Mouse (Mus musculus) limb, embryonic 12.5 days (tissue): Measurements from ENCODE around the gene Ppard. TPM values are rescaled to one million over a fixed set of nuclear protein-coding genes. Genes with fewer than 3 reads are reported as not detected.
A peak's percentile ranks its signal among the peaks of the same experiment; 100 is the strongest.
"Not testable (repeated sequence)": the region's sequence is repeated elsewhere in the genome, so short reads cannot be mapped to it uniquely, and the experiment has no call there.

ENCODE experiments used
- ATAC-seq: fragments of 200-750 bp; cut with Nextera tagmentation; 2 replicates; pipeline ENCODE4 v1.8.0; 2017; ENCODE audit warnings: low read depth, moderate TSS enrichment; ENCODE audit not compliant: insufficient number of reproducible peaks, insufficient read depth, low FRiP score, low TSS enrichment
- H3K27ac ChIP-seq: fragments of 300-500 bp; sonication (generic); 2 replicates; pipeline ENCODE4 v1.5.1; 2016; ENCODE audit warnings: mild to moderate bottlenecking, moderate library complexity
- H3K27me3 ChIP-seq: fragments of 300-500 bp; sonication (generic); 2 replicates; pipeline ENCODE4 v1.6.1; 2016; ENCODE audit warnings: mild to moderate bottlenecking, moderate library complexity
- H3K36me3 ChIP-seq: fragments of 300-500 bp; sonication (generic); 2 replicates; pipeline ENCODE4 v1.6.1; 2016; ENCODE audit warnings: mild to moderate bottlenecking, moderate library complexity
- H3K4me1 ChIP-seq: fragments of 300-500 bp; sonication (generic); replicated peaks from 2 replicates; pipeline ENCODE4 v1.6.1; 2016
- H3K4me2 ChIP-seq: fragments of 300-500 bp; sonication (generic); 2 replicates; pipeline ENCODE4 v1.6.1; 2016; ENCODE audit warnings: mild to moderate bottlenecking, moderate library complexity
- H3K4me3 ChIP-seq: fragments of 300-500 bp; sonication (generic); replicated peaks from 2 replicates; pipeline ENCODE4 v1.5.1; 2016; ENCODE audit warnings: mild to moderate bottlenecking
- H3K9ac ChIP-seq: fragments of 300-500 bp; sonication (generic); replicated peaks from 2 replicates; pipeline ENCODE4 v1.6.1; 2016; ENCODE audit warnings: mild to moderate bottlenecking, moderate library complexity
- H3K9me3 ChIP-seq: fragments of 300-500 bp; sonication (generic); 2 replicates; pipeline ENCODE4 v1.6.1; 2016; ENCODE audit warnings: mild to moderate bottlenecking, moderate library complexity
- WGBS: fragments of 180-500 bp; shearing (Covaris S2); methylation state at CpG from one replicate; pipeline ENCODE4 v1.1.7; 2016; 5-methylcytosine and 5-hydroxymethylcytosine counted together
- polyA plus RNA-seq: library from polyadenylated mRNA; unstranded; fragments of >200 nt; fragmentation: Nextera tagmentation; extraction: Ambion mirVana; gene quantifications from 2 replicates; pipeline ENCODE4 v1.2.1, GENCODE M21; 2016

Ppard gene
- polyA plus RNA-seq, 1 experiment from 2014 or later = 3.2 TPM

GRCm38 (mm10) chr17:28207591-28208313 is 24.7 kb upstream of the Ppard start, which contains the start of gene Def6:
Gene Def6, plus strand, starts transcription at chr17:28207778.
- H3K9ac ChIP-seq = peak within 1 kb of the TSS; percentile 70
- peak within 1 kb of the TSS; percentile 87 for H3K27ac ChIP-seq
- peaks cover 23% of the 10 kb centered on the region for H3K36me3 ChIP-seq
- no peaks in the 10 kb centered on the region for H3K27me3 ChIP-seq
- WGBS = 17% methylated on average over 26 of the region's 26 CpGs
- H3K4me3 ChIP-seq = peak within 1 kb of the TSS; percentile 40
- H3K4me1 ChIP-seq = peaks cover 37% of the 10 kb centered on the region
- ATAC-seq = peak; percentile 91
- H3K9me3 ChIP-seq = no peaks in the 10 kb centered on the region
- H3K4me2 ChIP-seq = peak within 1 kb of the TSS; percentile 79

- H3K4me1 ChIP-seq = peaks cover 37% of the 10 kb centered on the region
- 77% methylated on average over 8 of the region's 8 CpGs for WGBS
- ATAC-seq = no peak
- no peak overlapping the region for H3K27ac ChIP-seq
- H3K4me3 ChIP-seq = peak overlapping the region; percentile 40
- peaks cover 18% of the 10 kb centered on the region for H3K36me3 ChIP-seq
- H3K9me3 ChIP-seq = no peaks in the 10 kb centered on the region
- peak overlapping the region; percentile 70 for H3K9ac ChIP-seq
- no peaks in the 10 kb centered on the region for H3K27me3 ChIP-seq
- H3K4me2 ChIP-seq = peak overlapping the region; percentile 79
Observed at GRCm38 (mm10) chr17:28208314-28208612, 24.2 kb upstream of the Ppard start.

GRCm38 (mm10) chr17:28209457-28210110 is 22.9 kb upstream of the Ppard start:
- Histone ChIP-seq H3K36me3 (peaks cover 9% of the 10 kb centered on the region; the same call in 1 of the 2 replicates), H3K27ac (no peak overlapping the region)

GRCm38 (mm10) chr17:28211921-28212341 is 20.6 kb upstream of the Ppard start:
- Histone ChIP-seq H3K9me3 (no peaks in the 10 kb centered on the region), H3K27ac (no peak overlapping the region), H3K4me3 (no peak overlapping the region), H3K9ac (0 out of 2 replicates have a peak overlapping the region, but pooled peaks have one; percentile 2), H3K4me1 (peaks cover 28% of the 10 kb centered on the region), H3K36me3 (no peaks in the 10 kb centered on the region), H3K27me3 (no peaks in the 10 kb centered on the region), H3K4me2 (no peak overlapping the region)
- 66% methylated on average over 6 of the region's 6 CpGs for WGBS
- no peak for ATAC-seq

More at GRCm38 (mm10) chr17:28209457-28210110, 22.9 kb upstream of the Ppard start:
- peaks cover 37% of the 10 kb centered on the region for H3K4me1 ChIP-seq
- ATAC-seq = no peak
- WGBS = 81% methylated on average over 4 of the region's 4 CpGs
- no peak overlapping the region for H3K4me3 ChIP-seq
- H3K27me3 ChIP-seq = no peaks in the 10 kb centered on the region
- no peaks in the 10 kb centered on the region for H3K9me3 ChIP-seq
- H3K9ac ChIP-seq = no peak overlapping the region
- H3K4me2 ChIP-seq = no peak overlapping the region

GRCm38 (mm10) chr17:28212391-28212790 is 20.1 kb upstream of the Ppard start:
- no peak for ATAC-seq
- 64% methylated on average over 9 of the region's 9 CpGs for WGBS
- Histone ChIP-seq H3K27ac (no peak overlapping the region), H3K4me3 (no peak overlapping the region), H3K9me3 (no peaks in the 10 kb centered on the region), H3K4me1 (peaks cover 26% of the 10 kb centered on the region), H3K36me3 (no peaks in the 10 kb centered on the region), H3K4me2 (no peak overlapping the region), H3K27me3 (no peaks in the 10 kb centered on the region), H3K9ac (0 out of 2 replicates have a peak overlapping the region, but pooled peaks have one; percentile 2)

GRCm38 (mm10) chr17:28213236-28213635 is 19.3 kb upstream of the Ppard start:
- H3K4me3 ChIP-seq = no peak overlapping the region
- H3K4me1 ChIP-seq = peaks cover 25% of the 10 kb centered on the region
- H3K9me3 ChIP-seq = no peaks in the 10 kb centered on the region
- H3K9ac ChIP-seq = no peak overlapping the region
- WGBS = 31% methylated on average over 4 of the region's 4 CpGs
- H3K27me3 ChIP-seq = no peaks in the 10 kb centered on the region
- no peak overlapping the region for H3K27ac ChIP-seq
- H3K36me3 ChIP-seq = no peaks in the 10 kb centered on the region
- no peak for ATAC-seq
- H3K4me2 ChIP-seq = no peak overlapping the region

- Histone ChIP-seq H3K4me1 (peaks cover 22% of the 10 kb centered on the region), H3K27ac (no peak overlapping the region)
Observed at GRCm38 (mm10) chr17:28216791-28217190, 15.7 kb upstream of the Ppard start.

GRCm38 (mm10) chr17:28217721-28218649 is 14.5 kb upstream of the Ppard start:
- Histone ChIP-seq H3K9ac (peak overlapping the region; percentile 42; the same call in 1 of the 2 replicates), H3K27ac (peak overlapping the region; percentile 77), H3K36me3 (no peaks in the 10 kb centered on the region), H3K4me2 (peak overlapping the region; percentile 38), H3K4me1 (peaks cover 17% of the 10 kb centered on the region), H3K4me3 (peak overlapping the region; percentile 9; the same call in 1 of the 2 replicates), H3K9me3 (no peaks in the 10 kb centered on the region), H3K27me3 (no peaks in the 10 kb centered on the region)
- ATAC-seq = no peak
- WGBS = 15% methylated on average over 23 of the region's 23 CpGs

More at GRCm38 (mm10) chr17:28216791-28217190, 15.7 kb upstream of the Ppard start:
- WGBS = 86% methylated on average over 9 of the region's 9 CpGs
- Histone ChIP-seq H3K27me3 (no peaks in the 10 kb centered on the region), H3K9ac (no peak overlapping the region), H3K4me2 (no peak overlapping the region), H3K4me3 (no peak overlapping the region), H3K9me3 (no peaks in the 10 kb centered on the region), H3K36me3 (no peaks in the 10 kb centered on the region)
- no peak for ATAC-seq

- not testable (repeated sequence) for H3K36me3 ChIP-seq, H3K9me3 ChIP-seq, H3K9ac ChIP-seq, H3K27ac ChIP-seq, H3K4me2 ChIP-seq, ATAC-seq, H3K4me3 ChIP-seq, H3K27me3 ChIP-seq
- WGBS = 93% methylated on average over 10 of the region's 10 CpGs
- H3K4me1 ChIP-seq = peaks cover 31% of the 10 kb centered on the region
Observed at GRCm38 (mm10) chr17:28222463-28222862, 10.0 kb upstream of the Ppard start.

GRCm38 (mm10) chr17:28223561-28224391 is 8.7 kb upstream of the Ppard start:
- Histone ChIP-seq H3K27ac (peak overlapping the region; percentile 88), H3K27me3 (no peaks in the 10 kb centered on the region), H3K4me2 (peak overlapping the region; percentile 95), H3K36me3 (peaks cover 10% of the 10 kb centered on the region), H3K9ac (peak overlapping the region; percentile 81), H3K4me1 (peaks cover 21% of the 10 kb centered on the region), H3K9me3 (no peaks in the 10 kb centered on the region), H3K4me3 (peak overlapping the region; percentile 55)
- ATAC-seq = peak; percentile 70
- under 1% methylated on average over 46 of the region's 46 CpGs for WGBS
